Mouse (Mus musculus): ENCODE data around the gene Map4k2.
A peak's percentile ranks its signal among the peaks of the same experiment; 100 is the strongest.

The Map4k2 gene

GRCm38 (mm10) chr19:6400096-6401086 is 59.5 kb downstream of the Map4k2 start:
- no peak for DNase-seq (ENCODE audit: low spot score in 2 of 2)

- DNase-seq (ENCODE audit: low spot score in 2 of 2) = peak; percentile 71 to 84
These were observed 60.3 kb downstream of the Map4k2 start for GRCm38 (mm10) chr19:6401131-6401815.

DNA sequence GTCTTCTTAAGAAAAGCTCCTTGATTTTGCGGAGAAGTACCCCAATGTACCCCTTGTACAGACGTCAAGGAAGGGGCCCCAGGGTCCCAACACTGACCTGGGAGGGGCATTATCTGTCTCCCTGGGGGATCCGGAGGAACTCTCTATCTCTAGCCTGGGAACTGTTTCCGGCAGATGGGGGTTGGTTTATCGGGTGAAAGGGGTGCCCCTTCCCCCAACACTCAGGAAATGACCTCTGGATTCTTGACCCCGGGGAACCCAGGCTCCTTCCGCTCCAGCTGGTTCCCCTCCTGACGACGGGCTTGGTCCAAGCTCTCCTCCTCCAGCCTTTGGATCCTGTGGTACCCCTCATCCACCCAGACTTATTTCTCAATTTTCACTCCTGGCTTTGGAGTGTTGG is 61.0 kb downstream of the Map4k2 start:
- peak in 1 of 2 experiments; percentile 15 for DNase-seq (ENCODE audit: low spot score in 2 of 2)

- no peak for DNase-seq (ENCODE audit: low spot score in 2 of 2)
These were observed 62.9 kb downstream of the Map4k2 start for GRCm38 (mm10) chr19:6403869-6404268.

Data from urinary bladder, postnatal 36 days (tissue).